Mouse (Mus musculus) hindbrain, embryonic 10.5 days (tissue): Measurements from ENCODE around the gene Afm. TPM values are rescaled to one million over a fixed set of nuclear protein-coding genes. Genes with fewer than 3 reads are reported as not detected.

Experiments used
- DNase-seq: peaks from one replicate; pipeline ENCODE4 v3.0.0-alpha.2; 2017; ENCODE audit warnings: low spot score
- H3K27ac ChIP-seq: fragments of 300-500 bp; sonication (generic); 2 replicates; pipeline ENCODE4 v1.5.1; 2016; ENCODE audit warnings: mild to moderate bottlenecking, moderate library complexity
- H3K27me3 ChIP-seq: fragments of 300-500 bp; sonication (generic); 2 replicates; pipeline ENCODE4 v1.6.1; 2016; ENCODE audit warnings: mild to moderate bottlenecking; ENCODE audit not compliant: poor library complexity, insufficient read depth, severe bottlenecking
- H3K36me3 ChIP-seq: fragments of 300-500 bp; sonication (generic); 2 replicates; pipeline ENCODE4 v1.6.1; 2016; ENCODE audit warnings: mild to moderate bottlenecking, moderate library complexity
- H3K4me1 ChIP-seq: fragments of 300-500 bp; sonication (generic); replicated peaks from 2 replicates; pipeline ENCODE4 v1.6.1; 2016; ENCODE audit warnings: mild to moderate bottlenecking
- H3K4me3 ChIP-seq: fragments of 300-500 bp; sonication (generic); 2 replicates; pipeline ENCODE4 v1.5.1; 2016; ENCODE audit warnings: mild to moderate bottlenecking, moderate library complexity
- H3K9me3 ChIP-seq: fragments of 300-500 bp; sonication (generic); 2 replicates; pipeline ENCODE4 v1.6.1; 2016; ENCODE audit warnings: mild to moderate bottlenecking, moderate library complexity
- WGBS: fragments of 180-500 bp; shearing (Covaris S2); methylation state at CpG from one replicate; pipeline ENCODE4 v1.1.7; 2016; 5-methylcytosine and 5-hydroxymethylcytosine counted together
- polyA plus RNA-seq: library from polyadenylated mRNA; unstranded; fragments of >200 nt; fragmentation: Nextera tagmentation; extraction: Ambion mirVana; gene quantifications from 2 replicates; pipeline ENCODE4 v1.2.1, GENCODE M21; 2016

Gene Afm
- polyA plus RNA-seq: not detected in 2 replicates

- H3K36me3 ChIP-seq: no peaks in the 10 kb centered on the region
- H3K27me3 ChIP-seq: no peaks in the 10 kb centered on the region
- no peak for DNase-seq
- H3K4me1 ChIP-seq: no peaks in the 10 kb centered on the region
- no peak within 1 kb of the TSS for H3K4me3 ChIP-seq
- no peak within 1 kb of the TSS for H3K27ac ChIP-seq
- WGBS: 87% methylated on average over 6 of the region's 6 CpGs
- no peaks in the 10 kb centered on the region for H3K9me3 ChIP-seq
Observed at GRCm38 (mm10) chr5:90518356-90519100, at the start of gene Afm. Gene Afm, plus strand, starts transcription at chr5:90518932.

- H3K36me3 ChIP-seq: no peaks in the 10 kb centered on the region
- peaks cover 6% of the 10 kb centered on the region for H3K4me1 ChIP-seq
- no peaks in the 10 kb centered on the region for H3K9me3 ChIP-seq
- DNase-seq: no peak
- H3K27me3 ChIP-seq: no peaks in the 10 kb centered on the region
- H3K4me3 ChIP-seq: no peak overlapping the region
- 90% methylated on average over 3 of the region's 3 CpGs for WGBS
- no peak overlapping the region for H3K27ac ChIP-seq
Observed at GRCm38 (mm10) chr5:90470836-90471235, 47.9 kb upstream of the Afm start.

DNA sequence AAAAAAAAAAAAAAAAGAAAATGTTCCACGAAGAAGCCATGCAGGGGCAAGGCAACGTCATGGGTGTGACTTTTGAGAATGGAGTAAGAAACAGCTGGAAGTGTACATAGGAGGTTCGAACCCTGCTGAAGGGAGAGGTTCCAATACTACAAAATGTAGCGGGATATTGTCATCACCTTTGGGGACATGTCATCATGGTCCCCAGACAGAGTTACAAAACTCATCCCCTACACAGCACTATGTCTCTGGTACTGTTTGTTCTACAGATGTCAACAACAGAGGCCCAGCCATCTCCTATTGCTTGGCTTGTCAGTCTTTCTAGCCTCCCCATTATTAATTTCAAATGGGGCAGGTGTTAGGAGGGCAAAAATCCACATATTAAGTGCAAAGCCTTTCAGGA, 44.8 kb upstream of the Afm start:
- no peak overlapping the region for H3K4me3 ChIP-seq
- WGBS: 90% methylated on average over 4 of the region's 4 CpGs
- DNase-seq: no peak
- H3K4me1 ChIP-seq: no peaks in the 10 kb centered on the region
- H3K9me3 ChIP-seq: no peaks in the 10 kb centered on the region
- no peak overlapping the region for H3K27ac ChIP-seq
- H3K36me3 ChIP-seq: no peaks in the 10 kb centered on the region
- no peaks in the 10 kb centered on the region for H3K27me3 ChIP-seq

- H3K4me1 ChIP-seq: no peaks in the 10 kb centered on the region
- H3K4me3 ChIP-seq: no peak overlapping the region
- no peaks in the 10 kb centered on the region for H3K36me3 ChIP-seq
- no peak overlapping the region for H3K27ac ChIP-seq
- no peaks in the 10 kb centered on the region for H3K27me3 ChIP-seq
- no peak for DNase-seq
- H3K9me3 ChIP-seq: no peaks in the 10 kb centered on the region
- WGBS: 94% methylated on average over 5 of the region's 5 CpGs
Observed at GRCm38 (mm10) chr5:90474369-90474768, 44.4 kb upstream of the Afm start.

DNA sequence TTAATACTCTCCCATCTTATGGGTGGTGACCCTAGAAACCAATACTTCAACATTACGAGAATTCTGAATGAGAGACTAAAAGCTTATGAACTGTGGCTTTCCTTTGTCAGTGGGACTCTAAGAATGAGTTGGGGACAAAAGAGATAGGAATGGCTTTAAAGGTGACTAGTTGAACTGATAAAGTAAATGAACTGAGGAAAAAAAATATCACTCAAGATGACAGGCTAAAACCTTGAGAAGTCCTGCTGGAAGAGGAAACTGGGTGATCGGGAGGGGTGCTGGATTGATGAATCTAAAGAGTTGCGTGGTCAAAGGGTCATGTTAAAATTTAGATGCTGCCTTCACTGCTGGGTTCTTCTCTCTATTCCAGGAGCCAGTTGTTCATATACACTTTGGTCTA, 42.0 kb upstream of the Afm start:
- 85% methylated on average over 3 of the region's 3 CpGs for WGBS
- Histone ChIP-seq H3K9me3 (no peaks in the 10 kb centered on the region), H3K27ac (no peak overlapping the region), H3K36me3 (no peaks in the 10 kb centered on the region), H3K4me1 (no peaks in the 10 kb centered on the region), H3K4me3 (no peak overlapping the region), H3K27me3 (no peaks in the 10 kb centered on the region)
- DNase-seq: no peak

GRCm38 (mm10) chr5:90477308-90478140, 41.2 kb upstream of the Afm start:
- DNase-seq: no peak
- H3K36me3 ChIP-seq: no peaks in the 10 kb centered on the region
- 90% methylated on average over 7 of the region's 7 CpGs for WGBS

GRCm38 (mm10) chr5:90478886-90479285, 39.8 kb upstream of the Afm start:
- WGBS: 89% methylated on average over 1 of the region's 1 CpGs
- Histone ChIP-seq H3K4me3 (no peak overlapping the region), H3K36me3 (no peaks in the 10 kb centered on the region)

More at GRCm38 (mm10) chr5:90477308-90478140, 41.2 kb upstream of the Afm start:
- H3K27me3 ChIP-seq: no peaks in the 10 kb centered on the region
- no peaks in the 10 kb centered on the region for H3K9me3 ChIP-seq
- no peak overlapping the region for H3K4me3 ChIP-seq
- no peaks in the 10 kb centered on the region for H3K4me1 ChIP-seq
- no peak overlapping the region for H3K27ac ChIP-seq

DNA sequence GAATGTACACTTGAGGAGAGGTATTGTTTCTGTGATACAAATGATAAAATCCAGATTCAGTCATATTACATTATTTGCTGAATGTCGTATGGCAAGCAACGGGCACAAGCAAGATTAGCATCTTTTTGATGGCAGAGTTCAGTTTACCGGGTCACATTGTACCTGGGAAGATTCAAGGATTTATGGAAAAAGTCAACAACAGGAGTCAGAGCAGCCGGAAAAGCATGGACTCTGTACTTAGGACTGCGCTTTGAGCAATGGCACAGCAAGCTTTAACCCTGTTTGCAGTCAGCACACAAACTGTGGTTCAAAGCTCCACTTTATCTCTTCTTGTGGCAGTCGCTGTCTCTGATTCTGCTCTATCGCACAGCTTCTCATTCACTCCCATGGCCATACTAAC, 33.1 kb upstream of the Afm start:
- H3K27me3 ChIP-seq: no peaks in the 10 kb centered on the region
- WGBS: 92% methylated on average over 7 of the region's 7 CpGs
- H3K9me3 ChIP-seq: no peaks in the 10 kb centered on the region
- H3K4me3 ChIP-seq: no peak overlapping the region
- no peaks in the 10 kb centered on the region for H3K4me1 ChIP-seq
- no peak for DNase-seq
- no peak overlapping the region for H3K27ac ChIP-seq
- H3K36me3 ChIP-seq: no peaks in the 10 kb centered on the region

More at GRCm38 (mm10) chr5:90478886-90479285, 39.8 kb upstream of the Afm start:
- Histone ChIP-seq H3K27ac (no peak overlapping the region), H3K4me1 (no peaks in the 10 kb centered on the region), H3K27me3 (no peaks in the 10 kb centered on the region), H3K9me3 (no peaks in the 10 kb centered on the region)
- DNase-seq: no peak

DNA sequence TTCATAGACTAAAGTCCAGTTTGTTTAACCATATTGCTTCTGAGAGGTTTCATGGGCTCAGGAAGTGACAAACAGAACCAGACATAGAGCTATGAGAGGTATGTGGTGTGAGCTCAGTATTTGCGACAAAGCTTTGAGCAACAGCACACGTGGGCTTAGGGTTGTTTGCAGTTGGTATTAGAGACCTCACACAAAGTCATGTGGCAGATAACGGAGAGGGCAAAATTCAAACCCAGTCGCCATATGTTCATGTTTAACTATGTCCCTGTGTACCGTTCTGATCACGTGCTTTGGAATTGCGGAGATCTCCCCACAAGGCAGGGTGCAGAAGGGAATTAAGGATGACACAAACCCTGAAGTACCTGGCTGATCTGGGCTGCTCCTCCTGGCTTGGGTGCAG, 30.4 kb upstream of the Afm start:
- 88% methylated on average over 7 of the region's 7 CpGs for WGBS
- H3K4me1 ChIP-seq: no peaks in the 10 kb centered on the region
- H3K27ac ChIP-seq: no peak overlapping the region
- no peaks in the 10 kb centered on the region for H3K36me3 ChIP-seq
- no peaks in the 10 kb centered on the region for H3K9me3 ChIP-seq
- DNase-seq: no peak
- no peaks in the 10 kb centered on the region for H3K27me3 ChIP-seq
- H3K4me3 ChIP-seq: no peak overlapping the region

DNA sequence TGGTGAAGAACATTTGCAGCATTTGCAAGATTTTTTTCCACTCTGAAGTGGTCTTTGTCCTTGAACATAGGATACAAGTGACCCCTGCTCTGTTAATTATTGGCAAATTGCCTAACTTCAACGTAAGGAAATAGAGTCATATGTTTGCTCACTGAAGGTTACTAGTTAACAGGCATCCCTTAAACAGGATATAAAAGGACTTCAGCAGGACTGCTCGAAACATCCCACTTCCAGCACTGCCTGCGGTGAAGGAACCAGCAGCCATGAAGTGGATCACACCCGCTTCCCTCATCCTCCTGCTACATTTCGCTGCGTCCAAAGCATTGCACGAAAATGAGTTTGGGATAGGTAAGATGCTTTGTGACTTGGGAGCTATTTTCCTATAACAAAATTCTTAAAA, 28.2 kb upstream of the Afm start, which contains the start of gene Afp:
Afp (plus strand) TSS at position 220 of the 400 bp plus-strand sequence.
- H3K9me3 ChIP-seq: no peaks in the 10 kb centered on the region
- no peak for DNase-seq
- 89% methylated on average over 7 of the region's 7 CpGs for WGBS

GRCm38 (mm10) chr5:90492440-90492839, 26.3 kb upstream of the Afm start:
- 75% methylated on average over 9 of the region's 9 CpGs for WGBS
- DNase-seq: no peak
- Histone ChIP-seq H3K36me3 (no peaks in the 10 kb centered on the region), H3K9me3 (no peaks in the 10 kb centered on the region), H3K4me1 (no peaks in the 10 kb centered on the region), H3K4me3 (no peak overlapping the region), H3K27me3 (no peaks in the 10 kb centered on the region), H3K27ac (no peak overlapping the region)

More for the DNA sequence above, 28.2 kb upstream of the Afm start, which contains the start of gene Afp:
- H3K27ac ChIP-seq: no peak within 1 kb of the TSS
- H3K4me3 ChIP-seq: no peak within 1 kb of the TSS
- no peaks in the 10 kb centered on the region for H3K4me1 ChIP-seq
- H3K36me3 ChIP-seq: no peaks in the 10 kb centered on the region
- no peaks in the 10 kb centered on the region for H3K27me3 ChIP-seq

DNA sequence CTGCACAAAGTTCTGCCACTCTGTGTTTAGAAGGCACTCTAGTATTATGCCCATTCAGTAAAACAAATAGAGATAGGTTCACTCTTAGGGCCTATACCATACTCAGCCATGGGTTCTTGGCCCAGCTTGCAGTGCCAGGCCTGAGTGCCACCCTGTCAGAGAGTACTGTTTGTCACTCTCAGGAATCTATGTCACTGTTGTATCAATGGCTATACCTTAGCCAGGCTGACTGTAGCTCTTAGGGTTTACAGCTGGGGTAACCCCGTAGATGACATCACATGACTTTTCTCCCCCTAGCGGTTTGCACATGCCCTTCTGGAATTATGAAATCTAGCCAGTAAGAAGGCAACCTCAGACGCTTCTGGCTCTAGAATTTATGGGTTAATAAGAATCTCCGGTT, 24.4 kb upstream of the Afm start:
- Histone ChIP-seq H3K4me3 (no peak overlapping the region), H3K9me3 (no peaks in the 10 kb centered on the region), H3K4me1 (no peaks in the 10 kb centered on the region), H3K27me3 (no peaks in the 10 kb centered on the region), H3K36me3 (no peaks in the 10 kb centered on the region), H3K27ac (no peak overlapping the region)
- 91% methylated on average over 4 of the region's 4 CpGs for WGBS
- no peak for DNase-seq

DNA sequence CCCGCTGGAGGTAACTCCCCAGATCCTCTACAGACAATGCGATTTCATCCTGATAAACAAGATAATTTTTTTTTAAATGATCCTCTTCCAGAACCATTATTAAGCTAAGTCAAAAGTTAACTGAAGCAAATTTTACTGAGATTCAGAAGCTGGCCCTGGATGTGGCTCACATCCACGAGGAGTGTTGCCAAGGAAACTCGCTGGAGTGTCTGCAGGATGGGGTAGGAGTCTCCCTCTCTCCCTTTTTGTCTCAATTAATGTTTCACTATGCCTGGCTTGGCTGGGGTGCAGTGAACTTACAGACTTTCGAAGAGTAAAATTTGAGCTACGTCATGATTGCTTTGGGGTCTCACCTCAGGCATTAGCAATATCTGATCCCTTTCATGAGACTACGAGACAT, 19.2 kb upstream of the Afm start:
- no peaks in the 10 kb centered on the region for H3K36me3 ChIP-seq
- 69% methylated on average over 7 of the region's 7 CpGs for WGBS
- H3K4me3 ChIP-seq: no peak overlapping the region
- no peaks in the 10 kb centered on the region for H3K27me3 ChIP-seq
- H3K4me1 ChIP-seq: no peaks in the 10 kb centered on the region
- H3K9me3 ChIP-seq: no peaks in the 10 kb centered on the region
- H3K27ac ChIP-seq: no peak overlapping the region
- no peak for DNase-seq
